Mouse (Mus musculus) regulatory T cell (primary cell): ENCODE measurements around the gene Arfgef3.

Experiments
- in situ Hi-C: fragments of 300-600 bp; cut with MboI, MseI; formaldehyde crosslinking; loops from one replicate; pipeline ENCODE4 v1.15.1; 2025; ENCODE audit warnings: high pct_unique_total_duplicates

Gene Arfgef3

DNA sequence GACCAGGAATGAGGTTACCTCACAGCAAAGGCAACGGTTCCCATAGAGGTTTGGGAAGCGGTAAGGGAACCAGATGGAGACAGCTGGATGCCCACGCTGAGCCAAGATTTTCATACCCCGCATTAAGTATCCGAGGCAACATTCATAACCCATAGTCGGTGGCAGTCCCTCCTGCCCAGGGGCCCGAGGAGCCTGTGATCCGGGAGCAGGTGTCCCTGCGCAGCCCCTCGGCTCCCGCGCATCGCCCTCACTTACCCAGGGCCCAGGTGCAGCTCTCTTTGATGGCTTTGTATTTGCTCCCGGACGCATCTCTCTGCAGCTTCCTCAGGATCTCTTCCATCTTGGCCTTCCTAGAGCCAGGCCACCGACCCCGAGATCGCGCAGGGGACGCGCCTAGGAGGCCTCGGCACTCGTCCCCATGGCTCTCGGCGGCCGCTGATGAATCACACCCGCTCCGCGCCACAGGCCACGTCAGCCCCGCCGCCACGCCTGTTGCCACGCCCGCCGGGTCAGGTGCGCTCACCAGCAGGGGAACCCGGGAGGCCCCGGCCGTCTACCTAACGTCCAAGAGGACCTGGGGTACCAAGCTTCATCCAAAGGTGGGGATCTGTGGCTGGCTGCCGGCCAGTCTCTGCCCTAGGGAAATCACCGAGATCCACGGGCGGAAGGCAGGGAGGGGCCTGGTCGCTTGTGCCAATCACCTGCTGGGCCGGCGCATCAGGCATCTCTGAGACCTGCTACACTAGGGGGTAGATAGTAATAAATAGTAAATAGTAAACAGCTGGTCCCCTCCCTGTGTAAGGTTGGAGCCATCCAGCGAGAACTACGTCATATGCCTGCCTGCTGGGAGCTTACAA, at the start of gene Arfgef3:
TSS of gene Arfgef3 (minus strand) at position 664 of the 857 bp plus-strand sequence.
- in situ Hi-C loops: loop anchor here (25.0 kb wide), 1 partner anchor 394 kb away; no protein-coding TSS in a partner anchor

DNA sequence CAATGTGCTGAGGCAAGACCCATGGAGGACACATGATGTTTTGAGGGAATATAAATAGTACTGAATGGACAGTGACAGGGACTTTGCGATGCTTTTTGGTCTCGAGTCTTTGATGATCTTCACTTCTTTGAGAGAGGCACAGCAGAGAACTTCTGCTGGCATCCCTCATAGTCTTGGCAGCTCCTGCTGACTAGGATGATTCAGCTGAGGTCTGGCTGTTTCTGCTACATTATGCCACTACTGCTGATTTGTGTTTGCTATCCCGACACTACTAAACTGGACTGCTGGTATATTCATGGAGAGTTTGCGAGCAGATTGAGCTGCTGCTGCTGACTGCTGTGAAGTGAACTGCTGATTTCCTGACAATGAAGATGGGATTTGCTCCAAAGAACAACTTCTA, 46.3 kb upstream of the Arfgef3 start:
- in situ Hi-C loops: no loop called here

DNA sequence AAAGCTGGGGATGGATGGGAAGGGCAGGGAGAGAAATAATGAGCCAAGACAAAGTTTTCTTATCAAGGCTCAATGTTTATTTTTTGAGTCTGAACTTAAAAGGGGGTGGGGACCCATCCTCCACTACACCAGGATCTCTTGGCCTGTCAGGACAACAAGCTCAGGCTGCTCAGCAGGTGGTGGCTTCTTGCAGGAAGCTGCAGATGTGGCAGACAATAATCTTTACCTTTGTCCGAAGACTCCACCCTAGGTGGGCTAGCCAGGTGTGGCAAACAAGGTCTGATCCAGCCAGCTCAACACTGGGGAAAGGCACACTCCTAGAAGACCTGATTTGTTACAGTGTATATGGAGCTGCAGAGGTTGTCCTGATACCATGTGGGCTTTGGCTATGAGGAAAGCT, 44.9 kb upstream of the Arfgef3 start:
- in situ Hi-C loops: no loop called here

DNA sequence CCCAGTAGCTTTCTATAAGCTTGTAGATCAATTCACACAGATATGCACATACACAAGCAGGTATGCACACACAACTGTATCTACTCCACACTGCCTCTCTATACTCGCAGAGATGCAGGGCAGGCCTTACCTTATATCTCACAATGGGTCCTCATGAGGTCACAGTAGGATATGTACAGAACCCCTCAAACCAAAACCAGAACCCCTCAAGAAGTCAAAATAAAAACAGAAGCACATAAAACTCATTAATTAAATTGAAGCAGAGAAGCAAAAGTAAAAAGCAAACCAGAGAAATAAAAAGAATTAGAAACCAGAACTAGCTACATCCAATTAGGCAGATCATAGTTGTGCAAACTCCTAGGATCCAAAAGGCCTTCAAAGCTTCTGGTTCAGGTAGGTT, 42.9 kb upstream of the Arfgef3 start, which contains the start of gene Gm4922:
TSS of gene Gm4922 (minus strand) at position 101 of the 400 bp plus-strand sequence.
- in situ Hi-C loops: no loop called here

DNA sequence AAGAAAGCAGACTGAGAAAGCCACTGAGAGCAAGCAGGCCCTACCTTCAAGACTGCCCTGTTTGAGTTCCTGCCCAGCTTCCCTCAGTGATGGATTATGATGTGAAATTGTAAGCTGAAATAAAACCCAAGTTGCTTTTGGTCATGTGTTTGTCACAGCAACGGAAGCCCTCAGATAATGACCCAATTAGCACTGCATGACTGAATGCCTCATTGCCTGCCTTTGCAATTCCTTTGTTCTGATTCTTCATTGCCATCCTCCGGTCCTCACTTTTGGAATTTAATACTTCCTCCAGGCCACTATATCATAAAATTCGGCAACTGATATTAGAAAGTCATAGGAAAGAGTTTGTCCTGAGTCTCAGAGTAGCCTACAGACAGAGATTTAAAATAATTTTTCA, 33.8 kb upstream of the Arfgef3 start:
- in situ Hi-C loops: no loop called here

DNA sequence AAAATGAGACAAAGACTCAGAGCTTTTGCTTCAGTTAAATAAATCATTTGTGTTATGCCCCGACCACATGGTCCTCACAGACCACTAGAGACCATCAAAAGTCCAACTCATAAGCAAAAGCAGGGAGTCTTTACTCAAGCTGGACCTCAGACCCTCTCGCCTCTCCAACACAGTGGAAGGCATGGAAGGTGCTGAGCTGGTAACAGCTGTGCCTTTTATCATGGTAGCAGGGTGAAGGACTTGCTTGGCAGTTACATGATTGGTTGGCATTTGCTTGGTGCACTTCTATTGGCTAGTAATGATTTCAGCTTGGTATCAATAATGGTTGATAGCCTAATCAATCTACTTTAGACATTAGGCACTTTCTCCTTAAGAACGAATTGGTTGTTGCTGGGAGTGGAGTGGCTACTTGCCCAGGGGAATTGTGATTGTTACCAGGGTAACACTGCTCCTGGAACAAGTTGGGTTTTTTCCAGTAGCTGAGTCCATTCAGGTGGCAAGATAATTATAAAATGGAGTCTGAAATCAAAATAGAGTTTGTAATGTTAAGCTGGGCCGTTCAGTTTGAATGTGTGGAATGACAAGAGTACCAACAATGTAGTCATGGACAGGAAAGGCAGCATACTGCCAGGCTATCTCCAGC, 28.9 kb upstream of the Arfgef3 start:
- in situ Hi-C loops: no loop called here

DNA sequence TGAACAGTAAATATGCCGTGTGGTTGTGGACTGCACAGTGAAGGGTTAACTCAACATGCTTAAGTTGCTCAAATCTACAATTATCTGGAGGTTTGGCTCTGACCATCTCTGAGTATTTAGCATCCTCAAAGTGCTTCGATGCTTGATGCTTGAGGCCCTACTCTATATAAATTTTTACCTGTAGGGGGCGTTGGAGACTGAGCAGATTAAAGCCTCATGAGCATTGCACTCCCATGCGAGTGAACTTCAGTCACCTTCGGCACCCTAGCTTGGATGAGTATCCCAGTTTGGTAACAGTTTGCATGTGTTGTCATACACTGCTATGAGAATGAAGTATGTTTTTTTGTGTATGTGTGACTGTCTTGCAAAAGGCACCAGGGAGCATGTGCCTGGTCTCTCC, 26.2 kb upstream of the Arfgef3 start:
- in situ Hi-C loops: loop anchor here (5.0 kb wide), 1 partner anchor 137 kb away; no protein-coding TSS in a partner anchor

DNA sequence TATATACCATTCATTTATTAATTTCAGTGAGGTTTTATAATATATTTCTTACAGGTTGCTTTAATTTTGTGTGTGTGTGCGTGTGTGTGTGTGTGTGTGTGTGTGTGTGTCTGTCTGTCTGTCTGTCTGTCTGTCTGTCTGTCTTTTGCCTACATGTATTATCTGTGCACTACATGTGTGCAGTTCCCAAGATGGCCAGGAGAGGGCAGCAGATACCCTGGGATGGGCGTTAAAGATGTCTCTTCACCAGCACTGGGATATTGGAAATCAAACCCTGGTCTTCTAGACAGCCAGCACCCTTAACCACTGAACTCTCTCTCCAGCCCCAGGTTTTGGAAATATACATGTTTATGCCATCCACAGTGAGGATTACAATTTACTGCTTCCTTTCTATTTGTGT, 16.5 kb upstream of the Arfgef3 start:
- in situ Hi-C loops: no loop called here

DNA sequence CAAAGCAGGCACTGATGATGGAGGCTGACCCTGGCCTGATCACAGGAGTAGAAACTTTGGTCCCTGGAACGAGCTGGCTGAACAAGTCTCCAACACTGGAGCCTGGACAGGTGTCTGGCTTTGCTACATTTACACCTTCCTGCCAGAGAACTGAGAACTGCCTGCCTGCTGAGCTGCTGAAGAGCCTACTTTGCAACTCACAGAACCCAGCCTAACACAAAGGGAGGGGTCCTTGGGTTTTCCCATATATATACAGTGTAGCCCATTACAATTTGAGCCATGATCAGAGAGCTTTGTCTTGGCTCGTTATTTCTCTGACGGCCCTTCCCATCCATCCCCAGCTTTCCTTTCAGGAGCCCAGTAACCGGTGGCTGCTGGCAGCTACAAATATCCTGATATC, 6.3 kb upstream of the Arfgef3 start:
- in situ Hi-C loops: no loop called here

DNA sequence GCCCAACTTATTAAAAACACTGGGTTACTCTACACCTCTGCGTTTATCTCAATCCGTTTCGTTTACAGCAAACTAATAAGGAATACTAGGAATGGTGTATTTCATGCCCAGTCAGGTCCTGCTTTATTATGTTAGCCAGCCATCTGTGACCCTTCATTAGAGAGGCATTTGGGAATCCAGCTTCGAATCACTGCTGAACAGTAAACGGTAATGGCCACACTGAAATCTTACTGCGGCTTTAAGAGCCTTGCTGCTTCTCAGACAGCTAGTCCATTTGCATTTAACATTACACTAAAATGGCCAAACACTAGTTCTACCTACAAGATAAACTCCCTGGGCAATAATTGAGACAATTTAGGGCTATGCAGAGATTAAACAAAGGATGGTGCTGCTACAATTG, 1.7 kb downstream of the Arfgef3 start:
- in situ Hi-C loops: loop anchor here (25.0 kb wide), 1 partner anchor 395 kb away; no protein-coding TSS in a partner anchor

DNA sequence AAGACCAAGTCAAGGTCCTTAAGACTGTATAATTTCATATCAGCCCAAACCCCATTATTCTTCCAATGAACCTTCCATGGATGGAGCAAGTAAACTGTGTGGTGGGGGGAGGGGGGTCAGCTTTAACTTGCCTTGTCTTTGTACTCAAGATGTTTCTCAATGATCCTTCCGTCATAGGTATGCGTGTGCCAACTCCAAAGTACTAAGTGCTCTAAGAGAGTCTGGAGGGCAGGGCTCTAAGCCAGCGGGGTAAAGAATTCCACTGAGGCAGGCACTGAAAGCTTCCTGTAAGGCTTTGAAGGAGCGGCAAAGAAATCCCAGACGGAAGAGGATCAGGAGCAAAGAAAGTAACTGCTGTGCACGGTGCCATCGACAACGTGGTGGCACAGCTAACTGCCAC, 2.7 kb downstream of the Arfgef3 start:
- in situ Hi-C loops: loop anchor here (25.0 kb wide), 1 partner anchor 396 kb away; no protein-coding TSS in a partner anchor

DNA sequence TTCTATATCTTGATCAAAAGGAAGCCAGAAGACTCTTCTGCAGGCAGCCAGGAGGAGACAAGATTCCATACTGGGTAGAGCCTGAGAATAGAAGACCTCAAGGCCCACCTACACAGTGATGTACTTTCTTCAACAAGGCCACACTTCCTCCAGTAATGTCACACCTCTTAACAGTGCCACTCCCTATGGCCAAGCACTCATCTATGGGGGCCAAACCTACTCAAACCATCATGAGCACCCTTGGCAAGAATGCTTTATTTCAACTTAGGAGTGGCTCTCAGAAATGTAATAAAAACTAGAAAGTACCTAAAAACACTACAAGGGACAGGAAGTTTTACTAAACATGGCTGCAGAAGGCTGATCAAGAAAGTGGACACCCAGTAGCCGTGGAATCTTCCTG, 15.2 kb downstream of the Arfgef3 start:
- in situ Hi-C loops: loop anchor here (25.0 kb wide), 1 partner anchor 409 kb away; no protein-coding TSS in a partner anchor

DNA sequence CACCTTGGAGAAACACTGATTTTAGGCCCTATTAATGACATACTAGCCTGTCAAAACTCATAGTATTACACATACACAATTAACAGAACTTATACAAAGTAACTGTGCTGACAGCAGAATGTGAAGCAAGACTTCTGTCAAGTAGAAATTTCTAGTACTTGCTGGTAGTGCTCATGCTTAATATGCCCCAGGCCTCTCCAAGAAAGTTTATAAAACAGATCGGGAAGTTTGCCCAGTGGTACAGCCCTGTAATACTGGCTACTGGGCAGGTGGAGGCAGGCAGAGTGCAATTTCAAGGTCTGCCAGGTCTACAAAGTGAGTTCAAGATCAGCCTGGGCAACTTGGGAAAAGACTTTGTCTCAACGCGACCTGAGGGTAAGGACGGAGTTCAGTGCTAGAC, 32.3 kb downstream of the Arfgef3 start:
- in situ Hi-C loops: loop anchor here (10.0 kb wide), 1 partner anchor 1733 kb away; no protein-coding TSS in a partner anchor

DNA sequence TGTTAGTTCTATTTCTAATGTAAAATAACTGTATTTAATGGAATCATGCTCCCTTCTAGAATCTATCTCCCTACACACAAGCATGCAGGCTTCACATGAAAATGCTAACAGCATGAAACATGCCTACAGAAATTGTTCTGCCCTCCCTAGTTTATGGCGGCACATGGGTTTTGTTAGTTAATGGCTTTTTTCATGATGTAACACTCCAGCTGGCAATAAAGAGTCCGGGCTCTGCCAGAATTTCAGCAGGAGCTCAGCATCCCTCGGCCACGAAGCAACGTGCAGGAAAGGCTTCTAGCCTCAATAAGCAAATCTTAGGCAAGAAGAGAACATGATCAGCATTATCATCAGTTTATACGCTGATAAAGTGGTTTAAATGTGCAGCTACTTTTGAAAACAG, 32.8 kb downstream of the Arfgef3 start:
- in situ Hi-C loops: loop anchor here (10.0 kb wide), 1 partner anchor 1734 kb away; no protein-coding TSS in a partner anchor

DNA sequence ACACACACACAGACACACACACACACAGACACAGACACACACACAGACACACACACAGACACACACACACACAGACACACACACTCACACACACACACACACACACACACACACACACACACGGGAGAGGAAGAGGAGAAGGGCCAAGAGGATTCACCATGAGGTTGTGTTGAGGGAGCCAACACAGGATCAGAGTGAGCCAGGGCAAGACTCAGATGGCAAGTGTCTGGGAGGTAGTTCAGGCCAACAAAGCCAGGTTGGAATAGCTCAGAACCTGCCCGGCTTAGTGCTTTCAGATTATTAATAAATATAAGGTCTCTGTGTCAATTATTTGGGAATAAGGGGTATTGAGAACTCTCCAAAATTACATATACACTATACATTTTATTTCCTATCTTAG, 33.9 kb downstream of the Arfgef3 start:
- in situ Hi-C loops: loop anchor here (5.0 to 10.0 kb wide), 2 partner anchors 53 to 1735 kb away; no protein-coding TSS in a partner anchor

DNA sequence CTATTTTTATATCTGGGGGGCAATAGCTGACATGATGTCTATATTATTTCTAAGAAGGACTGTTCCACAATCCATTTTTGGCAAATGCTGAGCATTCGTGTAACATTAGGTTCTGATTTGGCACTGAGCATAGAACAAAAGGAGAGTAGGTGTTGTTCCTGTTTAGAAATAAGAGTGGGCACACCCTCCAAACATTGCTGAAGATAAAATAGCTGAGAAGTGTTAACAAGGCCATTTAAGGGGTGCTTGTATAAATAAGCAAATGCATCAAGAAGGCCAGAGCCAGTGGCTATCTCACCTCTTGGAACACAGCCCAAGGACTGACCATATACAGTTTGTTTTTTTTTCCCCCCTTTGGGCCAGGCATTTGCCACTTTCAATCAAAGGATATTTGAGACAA, 35.1 kb downstream of the Arfgef3 start:
- in situ Hi-C loops: loop anchor here (5.0 kb wide), 1 partner anchor 51 kb away; no protein-coding TSS in a partner anchor

DNA sequence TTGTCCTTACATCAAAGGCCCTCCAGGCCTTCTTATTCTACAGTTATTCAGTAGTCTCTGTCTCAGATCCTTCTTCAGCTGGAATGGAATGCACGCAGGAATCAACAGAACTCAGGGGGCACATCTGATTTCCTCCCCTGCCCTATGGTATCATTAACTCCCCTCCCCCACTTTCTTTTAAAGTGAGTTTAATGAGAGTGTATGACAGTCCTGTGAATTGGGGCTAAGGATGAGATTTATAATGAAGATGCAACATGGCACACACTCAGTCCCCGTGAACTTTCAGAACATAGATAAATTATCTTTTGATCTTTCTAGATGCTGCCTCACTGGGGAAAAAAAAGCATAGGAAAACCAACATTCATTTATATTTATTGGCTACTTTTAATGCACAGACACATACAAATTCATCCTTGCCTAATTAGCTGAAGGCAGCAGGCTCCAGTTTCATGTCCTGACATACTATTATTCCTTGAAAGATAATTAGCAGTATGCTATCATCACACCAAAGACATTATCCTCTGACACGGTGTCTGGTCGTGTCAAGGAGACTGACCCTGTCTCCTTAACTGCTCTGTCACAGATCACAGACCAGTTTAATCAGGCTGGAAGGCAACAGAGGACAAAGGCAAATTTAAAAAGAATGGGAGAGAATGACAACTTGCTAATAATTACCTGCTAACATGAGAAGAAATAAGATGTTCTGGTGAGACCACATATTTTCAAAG, 39.2 kb downstream of the Arfgef3 start:
- in situ Hi-C loops: loop anchor here (5.0 kb wide), 1 partner anchor 47 kb away; no protein-coding TSS in a partner anchor

DNA sequence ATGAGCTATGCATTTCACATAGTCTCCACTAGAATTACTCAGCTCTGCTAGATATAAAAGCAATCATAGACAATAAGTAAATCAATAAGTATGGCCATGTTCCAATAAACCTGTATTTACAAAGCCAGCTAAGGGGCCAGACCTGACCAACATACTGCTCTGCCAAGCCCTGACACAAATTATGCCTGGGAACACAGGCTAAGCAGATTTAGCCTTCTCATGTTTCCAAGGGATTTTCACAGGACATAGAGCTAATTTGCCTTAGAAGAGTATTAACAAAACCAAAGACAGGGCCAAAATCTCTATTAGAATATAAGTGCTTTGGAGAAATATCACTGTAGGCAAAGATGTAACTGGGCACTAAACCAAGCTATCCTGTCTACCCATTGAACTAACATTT, 42.2 kb downstream of the Arfgef3 start:
- in situ Hi-C loops: no loop called here

DNA sequence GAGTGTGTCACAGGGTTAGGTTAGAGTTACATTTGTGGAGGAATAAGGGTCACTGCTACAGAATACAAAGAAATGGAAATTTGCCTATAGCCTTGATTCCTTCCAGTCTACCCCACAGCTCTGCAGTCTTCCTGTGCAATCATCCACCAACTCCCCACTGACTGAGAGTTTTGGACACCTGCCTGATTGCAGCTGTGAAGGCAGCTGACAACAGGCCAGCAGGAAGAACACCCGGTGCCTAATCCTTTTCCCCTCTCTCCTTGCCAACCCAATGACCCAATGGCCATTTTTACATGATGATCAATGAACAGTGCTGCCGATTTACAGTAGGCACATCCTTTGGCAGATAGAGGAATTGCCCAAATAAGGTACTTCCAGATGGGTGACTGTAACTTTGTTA, 43.6 kb downstream of the Arfgef3 start:
- in situ Hi-C loops: no loop called here

DNA sequence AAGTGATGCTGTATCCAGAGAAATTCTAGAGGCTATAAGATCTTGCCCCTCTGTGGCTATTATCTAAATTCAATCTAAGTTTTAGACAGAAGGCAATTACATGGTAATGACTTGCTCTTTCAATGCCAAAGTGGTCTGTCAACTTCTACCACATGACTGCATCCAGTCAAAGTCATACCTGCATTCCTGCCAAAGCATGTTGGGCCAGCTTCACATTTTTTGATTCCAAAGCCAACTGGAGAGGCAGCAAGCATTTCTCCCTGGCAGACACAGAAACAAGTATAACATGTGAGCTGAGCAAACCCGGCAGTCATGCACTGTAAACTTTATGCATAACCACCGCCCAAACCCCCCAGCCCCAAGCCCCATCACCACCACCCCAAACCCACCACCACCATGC, 44.6 kb downstream of the Arfgef3 start:
- in situ Hi-C loops: no loop called here

DNA sequence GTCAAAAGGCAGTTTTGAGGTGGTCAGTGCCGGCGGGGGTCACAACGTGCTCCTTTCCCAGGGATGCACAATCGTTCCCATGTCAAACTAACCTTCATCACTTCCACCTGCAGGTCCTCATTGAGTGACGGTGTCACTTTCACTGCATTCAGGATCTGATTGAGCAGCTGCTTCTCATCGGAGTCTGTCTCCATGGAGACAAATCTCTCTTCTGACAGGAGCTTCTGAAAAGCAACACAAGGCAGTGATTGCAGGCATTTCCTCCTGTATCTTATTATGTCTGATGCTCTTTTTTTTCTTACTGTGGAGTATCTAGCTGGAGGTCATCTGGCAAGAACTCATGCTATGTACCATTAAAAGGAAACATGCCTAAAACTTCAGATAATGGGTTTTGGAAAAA, 47.3 kb downstream of the Arfgef3 start:
- in situ Hi-C loops: no loop called here

DNA sequence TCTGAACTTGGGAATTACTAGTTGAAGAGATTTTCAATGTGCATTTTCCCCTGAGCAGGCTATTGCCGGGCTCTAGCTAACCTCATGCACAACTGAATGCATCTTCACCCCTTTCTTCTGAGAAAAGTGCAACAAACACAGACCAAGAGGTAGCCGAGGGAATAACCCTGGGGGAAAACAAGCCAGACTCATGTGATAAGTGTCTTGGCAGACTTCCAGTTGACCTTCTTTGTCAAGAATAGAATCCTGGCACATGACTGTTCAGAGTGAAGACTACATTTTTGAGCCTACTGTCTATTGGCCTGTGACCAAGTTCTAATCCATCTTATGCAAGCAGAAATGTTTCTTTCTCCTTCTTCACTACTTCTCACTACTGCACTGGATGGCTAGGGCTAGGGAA, 55.5 kb downstream of the Arfgef3 start:
- in situ Hi-C loops: no loop called here
